Mouse (Mus musculus) stomach, embryonic 16.5 days (tissue): Measurements from ENCODE around the gene Ifrd2. TPM values are rescaled to one million over a fixed set of nuclear protein-coding genes. Genes with fewer than 3 reads are reported as not detected.

Source experiments
- ATAC-seq: fragments of 200-750 bp; cut with Nextera tagmentation; 2 replicates; pipeline ENCODE4 v1.8.0; 2017; ENCODE audit warnings: moderate number of reproducible peaks, moderate TSS enrichment; ENCODE audit not compliant: insufficient read depth, low FRiP score
- H3K27ac ChIP-seq: fragments of 300-500 bp; sonication (generic); 2 replicates; pipeline ENCODE4 v1.5.1; 2014; ENCODE audit warnings: low read length
- H3K27me3 ChIP-seq: fragments of 300-500 bp; sonication (generic); 2 replicates; pipeline ENCODE4 v1.6.1; 2014; ENCODE audit warnings: low read length, control low read depth, mixed read lengths; ENCODE audit not compliant: control insufficient read depth, insufficient read depth
- H3K36me3 ChIP-seq: fragments of 300-500 bp; sonication (generic); 2 replicates; pipeline ENCODE4 v1.6.1; 2014; ENCODE audit warnings: low read length; ENCODE audit not compliant: control insufficient read depth, insufficient read depth
- H3K4me1 ChIP-seq: fragments of 300-500 bp; sonication (generic); 2 replicates; pipeline ENCODE4 v1.6.1; 2014; ENCODE audit warnings: low read length, control low read depth, mixed read lengths; ENCODE audit not compliant: control insufficient read depth, insufficient read depth
- H3K4me2 ChIP-seq: fragments of 300-500 bp; sonication (generic); 2 replicates; pipeline ENCODE4 v1.6.1; 2014; ENCODE audit warnings: low read depth, low read length, mixed read lengths
- H3K4me3 ChIP-seq: fragments of 300-500 bp; sonication (generic); replicated peaks from 2 replicates; pipeline ENCODE4 v1.5.1; 2014; ENCODE audit warnings: mild to moderate bottlenecking, low read length
- H3K9ac ChIP-seq: fragments of 300-500 bp; sonication (generic); 2 replicates; pipeline ENCODE4 v1.6.1; 2014; ENCODE audit warnings: low read length
- H3K9me3 ChIP-seq: fragments of 300-500 bp; sonication (generic); replicated peaks from 2 replicates; pipeline ENCODE4 v1.6.1; 2016; ENCODE audit warnings: low read length, control low read depth; ENCODE audit not compliant: control insufficient read depth
- WGBS: fragments of 180-500 bp; shearing (Covaris S2); extraction: QIAGEN DNeasy Blood & Tissue Kit; methylation state at CpG from one replicate; pipeline ENCODE4 v1.1.7; 2014; 5-methylcytosine and 5-hydroxymethylcytosine counted together
- polyA plus RNA-seq: library from polyadenylated mRNA; unstranded; fragments of >200 nt; fragmentation: Nextera tagmentation; extraction: Ambion mirVana; gene quantifications from 2 replicates; pipeline ENCODE4 v1.2.1, GENCODE M21; 2015

The Ifrd2 gene
- polyA plus RNA-seq: 62.0 and 77.7 TPM in 2 replicates

- WGBS: 12% methylated on average over 46 of the region's 46 CpGs
- Histone ChIP-seq H3K4me1 (peaks cover 31% of the 10 kb centered on the region), H3K4me2 (peak within 1 kb of the TSS; percentile 76), H3K27ac (peak within 1 kb of the TSS; percentile 64), H3K36me3 (peaks cover 18% of the 10 kb centered on the region), H3K4me3 (peak within 1 kb of the TSS; percentile 90), H3K9me3 (no peaks in the 10 kb centered on the region), H3K27me3 (no peaks in the 10 kb centered on the region), H3K9ac (peak within 1 kb of the TSS; percentile 83)
- ATAC-seq: peak; percentile 98
These were observed at the start of gene Ifrd2 for GRCm38 (mm10) chr9:107586974-107587832. Gene Ifrd2 (plus strand): TSS chr9:107587642.

DNA sequence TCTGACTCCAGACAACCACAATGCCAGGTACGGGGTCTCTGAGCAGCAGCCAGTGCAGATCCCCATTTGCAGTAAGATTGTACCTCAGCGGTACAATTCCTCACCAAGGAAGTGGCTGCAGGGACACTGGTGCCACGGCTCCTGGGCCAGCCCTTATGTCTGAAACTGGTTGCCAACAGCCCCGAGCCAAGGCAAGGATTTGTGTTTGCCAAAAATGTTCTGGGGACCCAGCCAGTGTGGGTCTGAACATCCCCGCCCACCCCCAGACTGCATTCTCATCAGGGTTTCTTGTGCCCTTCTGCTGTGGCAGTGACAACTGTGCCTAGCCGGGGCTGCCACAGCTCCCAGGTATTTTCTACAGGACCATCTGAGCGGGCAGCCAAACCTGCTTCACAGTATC is 49.2 kb upstream of the Ifrd2 start:
- H3K4me3 ChIP-seq: no peak overlapping the region
- no peaks in the 10 kb centered on the region for H3K9me3 ChIP-seq
- peaks cover 38% of the 10 kb centered on the region for H3K4me1 ChIP-seq
- no peak overlapping the region for H3K4me2 ChIP-seq
- peaks cover 12% of the 10 kb centered on the region; the same call in 1 of the 2 replicates for H3K36me3 ChIP-seq
- no peak overlapping the region for H3K9ac ChIP-seq
- no peak for ATAC-seq
- WGBS: 96% methylated on average over 7 of the region's 7 CpGs
- H3K27ac ChIP-seq: no peak overlapping the region
- no peaks in the 10 kb centered on the region for H3K27me3 ChIP-seq

GRCm38 (mm10) chr9:107538711-107539110 is 48.7 kb upstream of the Ifrd2 start:
- ATAC-seq: no peak
- 83% methylated on average over 3 of the region's 3 CpGs for WGBS
- no peak overlapping the region for H3K9ac ChIP-seq
- H3K9me3 ChIP-seq: no peaks in the 10 kb centered on the region
- H3K4me3 ChIP-seq: no peak overlapping the region
- peaks cover 34% of the 10 kb centered on the region for H3K4me1 ChIP-seq
- H3K36me3 ChIP-seq: peaks cover 12% of the 10 kb centered on the region; the same call in 1 of the 2 replicates
- H3K27me3 ChIP-seq: no peaks in the 10 kb centered on the region
- H3K4me2 ChIP-seq: no peak overlapping the region
- H3K27ac ChIP-seq: no peak overlapping the region

GRCm38 (mm10) chr9:107539940-107540339 is 47.5 kb upstream of the Ifrd2 start:
- Histone ChIP-seq H3K27me3 (no peaks in the 10 kb centered on the region), H3K27ac (no peak overlapping the region), H3K4me3 (no peak overlapping the region), H3K4me2 (no peak overlapping the region), H3K4me1 (peaks cover 34% of the 10 kb centered on the region), H3K9me3 (no peaks in the 10 kb centered on the region), H3K36me3 (peaks cover 23% of the 10 kb centered on the region; the same call in 1 of the 2 replicates), H3K9ac (no peak overlapping the region)
- WGBS: 91% methylated on average over 8 of the region's 8 CpGs
- no peak for ATAC-seq

GRCm38 (mm10) chr9:107540420-107540819 is 47.0 kb upstream of the Ifrd2 start:
- H3K27me3 ChIP-seq: no peaks in the 10 kb centered on the region
- H3K4me3 ChIP-seq: no peak overlapping the region
- no peak for ATAC-seq
- peaks cover 33% of the 10 kb centered on the region for H3K4me1 ChIP-seq
- H3K36me3 ChIP-seq: peaks cover 23% of the 10 kb centered on the region; the same call in 1 of the 2 replicates
- 63% methylated on average over 4 of the region's 4 CpGs for WGBS
- no peak overlapping the region for H3K4me2 ChIP-seq
- no peak overlapping the region for H3K27ac ChIP-seq
- H3K9ac ChIP-seq: no peak overlapping the region
- H3K9me3 ChIP-seq: no peaks in the 10 kb centered on the region

- Histone ChIP-seq H3K4me1 (peaks cover 27% of the 10 kb centered on the region), H3K9ac (peak overlapping the region; percentile 74), H3K36me3 (peaks cover 23% of the 10 kb centered on the region; the same call in 1 of the 2 replicates), H3K27ac (no peak overlapping the region), H3K4me3 (peak overlapping the region; percentile 66), H3K9me3 (no peaks in the 10 kb centered on the region), H3K4me2 (peak overlapping the region; percentile 76), H3K27me3 (no peaks in the 10 kb centered on the region)
- 29% methylated on average over 10 of the region's 10 CpGs for WGBS
- no peak for ATAC-seq
These were observed 46.4 kb upstream of the Ifrd2 start for GRCm38 (mm10) chr9:107541005-107541404.

DNA sequence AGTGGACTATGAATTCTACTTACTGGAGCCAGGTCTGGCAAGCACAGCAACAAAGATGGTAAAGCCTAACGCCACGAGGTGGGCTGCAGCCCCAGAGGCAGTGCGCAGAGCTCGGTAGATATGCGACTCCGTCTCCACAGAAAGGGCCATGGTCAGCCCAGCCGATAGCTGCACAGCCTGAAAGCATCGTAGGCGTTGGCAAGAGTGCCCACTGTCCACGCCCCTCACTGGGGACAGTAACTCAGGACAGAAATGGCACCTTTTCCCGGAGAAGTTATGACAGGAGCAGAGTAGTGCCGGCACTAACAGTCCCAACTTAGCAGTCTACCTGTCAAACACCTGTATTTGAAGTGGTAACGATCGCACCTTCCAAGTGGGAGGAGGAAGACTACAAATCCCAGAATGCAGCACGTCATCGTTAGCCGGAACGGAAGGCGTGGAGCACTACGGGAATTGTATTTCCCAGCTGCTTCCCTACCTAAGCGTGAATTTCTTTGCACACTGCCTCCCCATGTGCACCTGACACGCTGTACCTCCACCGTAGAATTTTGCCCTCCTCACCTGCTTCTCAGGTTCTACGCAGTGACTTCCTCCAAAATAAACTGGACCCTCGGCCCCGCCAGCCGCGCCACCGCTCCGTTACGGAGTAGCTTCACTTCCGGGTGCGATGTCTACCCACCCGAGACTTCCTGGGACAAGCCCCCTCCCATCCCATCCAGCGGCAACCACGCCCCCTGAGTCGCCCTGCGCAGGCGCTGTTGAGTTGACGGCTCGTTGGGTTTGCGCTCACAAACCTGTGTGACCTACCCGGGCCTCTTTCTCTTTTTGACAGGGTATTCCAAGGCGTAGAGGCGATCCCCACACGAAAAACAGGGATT is 45.7 kb upstream of the Ifrd2 start, which contains the start of the genes Cyb561d2 and Nprl2:
Cyb561d2 (minus strand) TSS at position 720 of the 878 bp plus-strand sequence.
Nprl2 (plus strand) TSS at position 753 of the 878 bp plus-strand sequence.
- H3K36me3 ChIP-seq: peaks cover 23% of the 10 kb centered on the region; the same call in 1 of the 2 replicates
- peak; percentile 91 for ATAC-seq

DNA sequence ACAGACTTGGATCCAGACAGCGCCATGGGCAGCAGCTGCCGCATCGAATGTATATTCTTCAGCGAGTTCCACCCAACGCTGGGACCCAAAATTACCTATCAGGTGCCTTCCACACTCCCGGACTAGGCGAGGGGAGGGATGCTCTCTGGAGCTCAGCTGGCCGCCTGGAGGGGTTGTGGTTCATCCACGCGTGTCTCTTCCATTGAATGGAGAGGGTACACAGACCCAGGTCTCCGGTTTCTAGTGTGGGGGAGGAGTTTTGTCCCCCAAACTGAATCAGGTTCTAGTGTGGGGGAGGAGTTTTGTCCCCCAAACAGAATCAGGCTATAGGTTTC is 45.1 kb upstream of the Ifrd2 start:
- Histone ChIP-seq H3K4me2 (peak overlapping the region; percentile 76), H3K4me1 (peaks cover 25% of the 10 kb centered on the region), H3K9ac (peak overlapping the region; percentile 74), H3K9me3 (no peaks in the 10 kb centered on the region), H3K27ac (0 out of 2 replicates have a peak overlapping the region, but pooled peaks have one; percentile 2), H3K27me3 (no peaks in the 10 kb centered on the region), H3K36me3 (peaks cover 23% of the 10 kb centered on the region; the same call in 1 of the 2 replicates), H3K4me3 (peak overlapping the region; percentile 66)
- 2% methylated on average over 11 of the region's 11 CpGs for WGBS
- ATAC-seq: 0 out of 2 replicates have a peak, but pooled peaks have one; percentile 3

More for the DNA sequence above, 45.7 kb upstream of the Ifrd2 start, which contains the start of the genes Cyb561d2 and Nprl2:
- Histone ChIP-seq H3K9ac (peak within 1 kb of the TSS; percentile 74), H3K4me1 (peaks cover 24% of the 10 kb centered on the region), H3K4me3 (peak within 1 kb of the TSS; percentile 66), H3K4me2 (peak within 1 kb of the TSS; percentile 76), H3K27ac (peak within 1 kb of the TSS; percentile 64; the same call in 1 of the 2 replicates), H3K9me3 (no peaks in the 10 kb centered on the region), H3K27me3 (no peaks in the 10 kb centered on the region)
- under 1% methylated on average over 46 of the region's 46 CpGs for WGBS
